Mouse (Mus musculus): ENCODE results near the gene Nes. TPM values are rescaled to one million over a fixed set of nuclear protein-coding genes. Genes with fewer than 3 reads are reported as not detected.

Gene Nes
- polyA plus RNA-seq, 1 experiment from 2014 or later = 27.1 TPM

- TF ChIP-seq CTCF (IDR thresholded peaks at IDR 0.05; ENCODE audit: low read depth) = no peak
- Histone ChIP-seq H3K4me1 (ENCODE audit: insufficient read depth) (no peaks in the 10 kb centered on the region), H3K4me3 (ENCODE audit: low read depth, low read length) (no peak overlapping the region), H3K27ac (ENCODE audit: low read depth) (no peak overlapping the region), H3K9ac (no peak overlapping the region), H3K36me3 (ENCODE audit: insufficient read depth) (no peaks in the 10 kb centered on the region), H3K9me3 (ENCODE audit: low read depth, low read length) (no peaks in the 10 kb centered on the region), H3K4me2 (no peak overlapping the region), H3K27me3 (ENCODE audit: insufficient read depth, low read length) (peaks cover 96% of the 10 kb centered on the region)
- WGBS = 2% methylated on average over 7 of the region's 7 CpGs
- no peak for DNase-seq
- no peak for ATAC-seq (ENCODE audit: insufficient read depth)
Observed at GRCm38 (mm10) chr3:87998747-87999146, 27.9 kb downstream of the Nes start.

- Histone ChIP-seq H3K9ac (no peak overlapping the region), H3K4me1 (ENCODE audit: insufficient read depth) (no peaks in the 10 kb centered on the region), H3K36me3 (ENCODE audit: insufficient read depth) (no peaks in the 10 kb centered on the region), H3K4me3 (ENCODE audit: low read depth, low read length) (peak overlapping the region; percentile 37), H3K9me3 (ENCODE audit: low read depth, low read length) (no peaks in the 10 kb centered on the region), H3K4me2 (peak overlapping the region; percentile 67), H3K27ac (ENCODE audit: low read depth) (no peak overlapping the region), H3K27me3 (ENCODE audit: insufficient read depth, low read length) (peaks cover 95% of the 10 kb centered on the region)
- no peak for DNase-seq
- no peak for TF ChIP-seq CTCF (IDR thresholded peaks at IDR 0.05; ENCODE audit: low read depth)
- under 1% methylated on average over 38 of the region's 38 CpGs for WGBS
- no peak for ATAC-seq (ENCODE audit: insufficient read depth)
Observed at GRCm38 (mm10) chr3:87999243-87999895, 28.5 kb downstream of the Nes start.

- Histone ChIP-seq H3K4me1 (ENCODE audit: insufficient read depth) (no peaks in the 10 kb centered on the region), H3K4me3 (ENCODE audit: low read depth, low read length) (peak within 1 kb of the TSS; percentile 37), H3K27me3 (ENCODE audit: insufficient read depth, low read length) (peaks cover 87% of the 10 kb centered on the region), H3K9me3 (ENCODE audit: low read depth, low read length) (no peaks in the 10 kb centered on the region), H3K27ac (ENCODE audit: low read depth) (no peak within 1 kb of the TSS), H3K4me2 (peak within 1 kb of the TSS; percentile 67), H3K36me3 (ENCODE audit: insufficient read depth) (no peaks in the 10 kb centered on the region), H3K9ac (peak within 1 kb of the TSS; percentile 23; the same call in 1 of the 2 replicates)
- no peak for TF ChIP-seq CTCF (IDR thresholded peaks at IDR 0.05; ENCODE audit: low read depth)
- no peak for ATAC-seq (ENCODE audit: insufficient read depth)
- WGBS = 1% methylated on average over 39 of the region's 39 CpGs
- DNase-seq = no peak
Observed at GRCm38 (mm10) chr3:88000181-88000580, 29.3 kb downstream of the Nes start, which contains the start of gene Bcan. Gene Bcan, minus strand, starts transcription at chr3:88000230.

- H3K9me3 ChIP-seq (ENCODE audit: low read depth, low read length) = 0 out of 2 replicates have a peak, but pooled peaks cover under 1% of the 10 kb centered on the region
- H3K9ac ChIP-seq = no peak overlapping the region
- H3K27me3 ChIP-seq (ENCODE audit: insufficient read depth, low read length) = peaks cover 79% of the 10 kb centered on the region
- WGBS = 8% methylated on average over 11 of the region's 11 CpGs
- H3K4me1 ChIP-seq (ENCODE audit: insufficient read depth) = no peaks in the 10 kb centered on the region
- ATAC-seq (ENCODE audit: insufficient read depth) (no peak), DNase-seq (no peak)
- peak overlapping the region; percentile 67 for H3K4me2 ChIP-seq
- no peaks in the 10 kb centered on the region for H3K36me3 ChIP-seq (ENCODE audit: insufficient read depth)
- no peak for TF ChIP-seq CTCF (IDR thresholded peaks at IDR 0.05; ENCODE audit: low read depth)
- H3K27ac ChIP-seq (ENCODE audit: low read depth) = no peak overlapping the region
- H3K4me3 ChIP-seq (ENCODE audit: low read depth, low read length) = peak overlapping the region; percentile 37; the same call in 1 of the 2 replicates
Observed at GRCm38 (mm10) chr3:88000816-88001595, 30.1 kb downstream of the Nes start.

GRCm38 (mm10) chr3:88002291-88002976, 31.6 kb downstream of the Nes start:
- peak; percentile 36 for TF ChIP-seq CTCF (IDR thresholded peaks at IDR 0.05; ENCODE audit: low read depth)
- no peak overlapping the region for H3K4me3 ChIP-seq (ENCODE audit: low read depth, low read length)
- H3K9ac ChIP-seq = no peak overlapping the region
- ATAC-seq (ENCODE audit: insufficient read depth) (peak; percentile 40), DNase-seq (peak; percentile 44)
- no peaks in the 10 kb centered on the region for H3K4me1 ChIP-seq (ENCODE audit: insufficient read depth)
- H3K9me3 ChIP-seq (ENCODE audit: low read depth, low read length) = peaks cover 3% of the 10 kb centered on the region; the same call in 1 of the 2 replicates
- no peak overlapping the region for H3K4me2 ChIP-seq
- H3K36me3 ChIP-seq (ENCODE audit: insufficient read depth) = no peaks in the 10 kb centered on the region
- H3K27ac ChIP-seq (ENCODE audit: low read depth) = no peak overlapping the region
- WGBS = 2% methylated on average over 17 of the region's 17 CpGs
- H3K27me3 ChIP-seq (ENCODE audit: insufficient read depth, low read length) = peaks cover 64% of the 10 kb centered on the region

- Histone ChIP-seq H3K4me1 (ENCODE audit: insufficient read depth) (no peaks in the 10 kb centered on the region), H3K36me3 (ENCODE audit: insufficient read depth) (no peaks in the 10 kb centered on the region), H3K9me3 (ENCODE audit: low read depth, low read length) (peaks cover 3% of the 10 kb centered on the region; the same call in 1 of the 2 replicates), H3K27ac (ENCODE audit: low read depth) (no peak overlapping the region), H3K9ac (no peak overlapping the region), H3K27me3 (ENCODE audit: insufficient read depth, low read length) (peaks cover 31% of the 10 kb centered on the region), H3K4me3 (ENCODE audit: low read depth, low read length) (no peak overlapping the region), H3K4me2 (no peak overlapping the region)
- ATAC-seq (ENCODE audit: insufficient read depth) (no peak), DNase-seq (no peak)
- 70% methylated on average over 18 of the region's 18 CpGs for WGBS
- peak; percentile 61 for TF ChIP-seq CTCF (IDR thresholded peaks at IDR 0.05; ENCODE audit: low read depth)
Observed at GRCm38 (mm10) chr3:88005822-88006786, 35.2 kb downstream of the Nes start.

All from lung, embryonic 14.5 days (tissue).